Mouse (Mus musculus): ENCODE results near the gene Gm14085.

Gm14085 gene

GRCm38 (mm10) chr2:122562251-122562650 lies 77.5 kb downstream of the Gm14085 start:
- DNase-seq = no peak

DNA sequence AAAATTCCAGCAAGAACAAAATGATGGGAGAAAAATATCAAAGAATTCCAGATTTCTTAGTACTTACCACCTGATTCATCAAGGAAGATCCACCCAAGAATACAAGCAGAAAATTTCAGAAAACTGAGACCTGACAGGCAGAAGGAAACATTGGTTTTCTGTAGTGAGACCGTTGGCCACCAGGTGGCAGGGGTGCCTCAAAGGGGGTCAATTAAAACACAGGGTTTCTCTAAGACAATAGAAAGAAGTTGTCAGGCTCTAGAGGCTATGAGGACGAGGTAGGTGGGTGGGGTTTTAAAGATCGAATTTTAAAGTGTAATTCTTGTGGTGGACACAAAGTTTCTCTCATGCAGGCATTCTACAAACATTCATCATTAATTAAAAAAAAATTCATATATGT lies 84.7 kb downstream of the Gm14085 start:
- peak; percentile 61 to 64 for DNase-seq

DNA sequence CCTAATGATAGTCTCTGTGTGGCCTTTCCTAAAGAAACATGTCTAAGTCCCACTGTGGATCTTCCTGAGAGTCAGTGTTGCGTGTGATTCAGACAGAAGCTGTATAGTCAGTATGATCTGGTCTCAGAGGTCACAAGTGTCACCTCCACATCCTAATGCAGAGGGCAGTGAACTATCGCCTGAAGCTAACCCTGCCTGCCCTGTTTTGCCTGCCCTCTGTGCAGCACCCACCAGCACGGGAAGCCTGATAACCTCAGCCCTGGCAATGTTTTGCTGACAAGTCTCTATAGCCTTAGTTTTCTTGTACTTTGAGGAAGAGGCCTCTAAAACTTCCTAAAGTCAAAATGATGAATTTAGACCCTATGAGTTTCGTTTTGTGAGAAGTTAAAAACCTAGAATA lies 85.7 kb downstream of the Gm14085 start:
- no peak for DNase-seq

GRCm38 (mm10) chr2:122571326-122571725 lies 86.6 kb downstream of the Gm14085 start:
- no peak for DNase-seq

DNA sequence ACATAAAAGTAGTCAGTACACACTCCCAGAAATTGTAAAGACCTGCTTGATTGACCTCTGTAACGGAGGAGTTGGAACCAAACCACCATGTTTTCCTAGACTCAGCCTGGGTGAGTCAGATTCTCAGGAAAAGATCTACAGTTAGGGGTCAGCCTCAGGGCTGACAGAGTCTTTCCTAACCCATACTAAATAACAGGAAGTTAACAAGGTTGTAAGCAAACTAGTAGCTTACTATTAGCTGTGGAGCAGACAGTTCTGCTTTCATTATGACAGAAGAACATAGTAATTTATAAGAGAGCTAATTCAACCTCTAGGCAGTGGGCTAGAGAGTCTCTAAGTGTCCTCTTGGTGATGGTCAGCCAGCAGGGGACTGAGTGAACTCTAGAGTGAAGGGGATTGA lies 87.7 kb downstream of the Gm14085 start:
- DNase-seq = no peak

GRCm38 (mm10) chr2:122575470-122575869 lies 90.7 kb downstream of the Gm14085 start:
- no peak for DNase-seq

DNA sequence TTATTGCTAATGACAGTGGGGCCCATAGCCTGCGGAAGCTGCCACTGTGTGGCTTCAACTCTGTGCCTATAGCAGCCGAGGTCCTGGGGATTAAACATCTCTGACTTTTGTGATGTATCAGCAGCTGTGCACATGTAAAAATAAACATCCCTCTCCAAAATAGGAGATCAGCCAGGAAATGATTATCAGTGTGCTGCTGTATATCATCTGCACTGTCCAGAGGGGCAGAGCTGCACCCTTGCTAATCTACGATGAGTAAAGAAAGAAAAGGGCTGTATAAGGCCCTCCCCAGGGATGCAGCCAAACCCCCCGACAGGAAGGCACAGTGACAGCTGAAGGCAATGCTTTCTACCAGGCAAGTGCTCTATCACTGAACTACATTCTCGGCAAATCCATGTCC lies 91.6 kb downstream of the Gm14085 start:
- no peak for DNase-seq

DNA sequence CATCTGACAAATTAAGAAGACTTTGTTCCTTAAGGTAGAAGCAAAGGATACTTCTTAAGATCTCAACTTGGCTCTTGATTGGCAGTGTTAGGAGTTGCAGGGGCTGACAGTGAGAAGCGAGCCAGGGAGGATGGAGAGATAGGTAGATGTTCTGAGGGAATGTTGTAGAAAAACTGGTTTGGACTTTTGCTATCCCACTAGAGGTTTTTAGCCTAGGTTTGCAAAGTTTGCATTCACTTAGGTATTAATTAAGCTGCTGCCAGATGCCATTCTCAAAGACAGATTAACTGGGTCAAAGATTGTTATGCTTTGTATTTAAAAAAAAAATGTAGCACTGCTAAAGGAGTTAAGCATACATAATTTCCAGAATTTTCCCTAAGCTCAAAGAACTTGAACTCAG lies 92.6 kb downstream of the Gm14085 start:
- no peak for DNase-seq
